Mouse (Mus musculus) myocyte (in vitro differentiated cells): Measurements from ENCODE around the gene Ak5.

Experiments used
- CEBPB ChIP-seq: IDR thresholded peaks from 2 replicates; pipeline ENCODE4 v1.6.1; 2011; ENCODE audit warnings: mild to moderate bottlenecking, moderate library complexity; ENCODE audit not compliant: poor library complexity, insufficient read depth, severe bottlenecking
- E2F4 ChIP-seq: IDR thresholded peaks from one replicate; pipeline ENCODE4 v1.6.1; 2011; ENCODE audit warnings: mild to moderate bottlenecking, control low read depth, moderate library complexity; ENCODE audit not compliant: insufficient read depth
- MAX ChIP-seq: IDR thresholded peaks from one replicate; pipeline ENCODE4 v1.6.1; 2011; ENCODE audit warnings: low read depth, mild to moderate bottlenecking, control low read depth
- MYOD1 ChIP-seq, 3 experiments: IDR thresholded peaks; one replicate each; pipeline ENCODE4 v1.6.1; 2011; ENCODE audit warnings: control low read depth in 2 of 3, low read depth in 2 of 3, mild to moderate bottlenecking in 2 of 3, moderate library complexity in 1 of 3; ENCODE audit not compliant: insufficient read length in 2 of 3, control insufficient read depth in 1 of 3
- MYOG ChIP-seq, 3 experiments: IDR thresholded peaks; one replicate each; pipeline ENCODE4 v1.6.1; 2011; ENCODE audit warnings: control low read depth in 2 of 3, low read depth in 2 of 3, mild to moderate bottlenecking in 2 of 3; ENCODE audit not compliant: insufficient read length in 2 of 3, control insufficient read depth in 1 of 3, insufficient read depth in 1 of 3
- POLR2A ChIP-seq: IDR thresholded peaks from one replicate; pipeline ENCODE4 v1.6.1; 2011; ENCODE audit warnings: low read depth, mild to moderate bottlenecking, control low read depth, moderate library complexity; ENCODE audit not compliant: insufficient read length
- TCF12 ChIP-seq: IDR thresholded peaks from one replicate; pipeline ENCODE4 v1.6.1; 2011; ENCODE audit warnings: mild to moderate bottlenecking, control low read depth; ENCODE audit not compliant: poor library complexity, insufficient read depth, severe bottlenecking
- TCF3 ChIP-seq: IDR thresholded peaks from one replicate; pipeline ENCODE4 v1.6.1; 2011; ENCODE audit warnings: low read depth, control low read depth; ENCODE audit not compliant: insufficient read length

- no peak for TF ChIP-seq POLR2A
- no peak for TF ChIP-seq E2F4
- TF ChIP-seq MYOG (IDR thresholded peaks at IDR 0.05; ENCODE audit: control insufficient read depth in 1 of 3, insufficient read depth in 1 of 3, insufficient read length in 2 of 3, low read depth in 2 of 3) = peak in 1 of 3 experiments; percentile 27
- no peak for TF ChIP-seq TCF12
- TF ChIP-seq TCF3 = no peak
- TF ChIP-seq CEBPB = no peak
- no peak for TF ChIP-seq MYOD1 (IDR thresholded peaks at IDR 0.05; ENCODE audit: control insufficient read depth in 1 of 3, insufficient read length in 2 of 3, low read depth in 2 of 3)
- TF ChIP-seq MAX = no peak
Observed at GRCm38 (mm10) chr3:152568455-152569241, 99.5 kb downstream of the Ak5 start.
